Mouse (Mus musculus) heart, adult 2 months (tissue): ENCODE results near the gene Hist2h4.

Experiments
- CTCF ChIP-seq: fragments of 200-600 bp; IDR thresholded peaks from 2 replicates; pipeline ENCODE4 v1.8.1; 2022; ENCODE audit warnings: antibody characterized with exemption, mild to moderate bottlenecking, moderate library complexity
- EP300 ChIP-seq: fragments of 200-500 bp; IDR thresholded peaks from 2 replicates; pipeline ENCODE4 v1.6.1; 2011; ENCODE audit warnings: low read depth, low read length, control low read depth; ENCODE audit not compliant: insufficient read depth
- POLR2A ChIP-seq: fragments of 200-500 bp; IDR thresholded peaks from 2 replicates; pipeline ENCODE4 v1.6.1; 2011; ENCODE audit warnings: mild to moderate bottlenecking, low read depth, low read length, control low read depth; ENCODE audit not compliant: insufficient read depth

DNA sequence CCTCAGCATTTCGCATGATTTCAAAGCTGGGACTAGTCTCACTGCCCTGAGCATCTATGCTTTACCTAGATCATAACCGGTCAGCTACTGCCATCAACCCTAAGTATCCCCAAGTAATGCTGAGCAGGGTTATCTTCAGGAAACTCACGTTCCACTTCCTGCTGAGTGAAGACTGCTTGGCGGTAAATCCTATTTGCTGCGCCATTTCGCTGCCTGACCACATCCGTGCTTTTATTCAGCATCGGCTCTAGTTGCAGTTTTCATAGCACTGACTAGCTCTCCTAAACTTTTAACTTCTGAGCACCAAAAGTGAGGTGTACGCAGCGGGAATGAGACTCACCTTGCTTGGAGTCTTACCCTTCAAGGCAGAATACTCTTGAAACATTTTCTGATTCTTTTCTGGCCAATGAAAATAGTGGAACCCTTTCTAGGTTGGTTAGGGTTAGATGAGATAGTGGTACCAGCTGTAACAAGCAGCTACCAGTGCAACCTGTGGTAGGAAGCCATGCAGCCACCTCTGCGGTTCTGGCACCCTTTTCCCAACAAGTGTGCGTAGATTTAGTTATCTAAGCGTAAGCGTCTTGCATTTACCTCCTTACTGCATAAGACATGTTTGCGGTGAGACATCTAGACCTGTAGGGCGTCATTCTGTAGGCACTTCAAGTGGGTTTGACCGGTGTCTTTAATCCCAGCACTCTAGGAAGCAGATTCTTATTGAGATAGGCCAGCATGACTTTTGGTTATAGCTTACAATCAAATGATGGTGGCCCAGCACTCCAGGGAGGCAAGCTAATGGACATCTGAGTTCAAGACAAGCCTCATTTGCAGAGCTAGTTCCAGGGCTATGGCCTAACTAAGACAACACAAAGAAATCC, 10.7 kb upstream of the Hist2h4 start:
- no peak for TF ChIP-seq POLR2A
- no peak for TF ChIP-seq EP300
- TF ChIP-seq CTCF: no peak
